Mouse (Mus musculus) embryonic facial prominence, embryonic 13.5 days (tissue): Measurements from ENCODE around the gene Med25. TPM values are rescaled to one million over a fixed set of nuclear protein-coding genes. Genes with fewer than 3 reads are reported as not detected.

Experiments
- ATAC-seq: fragments of 200-750 bp; cut with Nextera tagmentation; 2 replicates; pipeline ENCODE4 v1.8.0; 2017; ENCODE audit warnings: low read depth; ENCODE audit not compliant: insufficient number of reproducible peaks, insufficient read depth, low FRiP score, low TSS enrichment
- H3K27ac ChIP-seq: fragments of 300-500 bp; sonication (generic); 2 replicates; pipeline ENCODE4 v1.5.1; 2015; ENCODE audit warnings: moderate library complexity, mild to moderate bottlenecking, inconsistent platforms
- H3K27me3 ChIP-seq: fragments of 300-500 bp; sonication (generic); 2 replicates; pipeline ENCODE4 v1.6.1; 2015; ENCODE audit warnings: mild to moderate bottlenecking, inconsistent platforms
- H3K36me3 ChIP-seq: fragments of 300-500 bp; sonication (generic); 2 replicates; pipeline ENCODE4 v1.6.1; 2015; ENCODE audit warnings: mild to moderate bottlenecking, inconsistent platforms
- H3K4me1 ChIP-seq: fragments of 300-500 bp; sonication (generic); 2 replicates; pipeline ENCODE4 v1.6.1; 2015; ENCODE audit warnings: inconsistent platforms
- H3K4me2 ChIP-seq: fragments of 300-500 bp; sonication (generic); 2 replicates; pipeline ENCODE4 v1.6.1; 2015; ENCODE audit warnings: moderate library complexity, mild to moderate bottlenecking, inconsistent platforms
- H3K4me3 ChIP-seq: fragments of 300-500 bp; sonication (generic); 2 replicates; pipeline ENCODE4 v1.5.1; 2015; ENCODE audit warnings: mild to moderate bottlenecking, inconsistent platforms
- H3K9ac ChIP-seq: fragments of 300-500 bp; sonication (generic); 2 replicates; pipeline ENCODE4 v1.6.1; 2015; ENCODE audit warnings: mild to moderate bottlenecking, inconsistent platforms
- H3K9me3 ChIP-seq: fragments of 300-500 bp; sonication (generic); 2 replicates; pipeline ENCODE4 v1.6.1; 2016; ENCODE audit warnings: inconsistent platforms
- WGBS: fragments of 180-500 bp; shearing (Covaris S2); methylation state at CpG from one replicate; pipeline ENCODE4 v1.1.7; 2015; ENCODE audit warnings: mixed read lengths; 5-methylcytosine and 5-hydroxymethylcytosine counted together
- polyA plus RNA-seq: library from polyadenylated mRNA; unstranded; fragments of >200 nt; fragmentation: Nextera tagmentation; extraction: Ambion mirVana; gene quantifications from 2 replicates; pipeline ENCODE4 v1.2.1, GENCODE M21; 2015

Gene Med25
- polyA plus RNA-seq, 1 experiment from 2014 or later: 111 TPM

DNA sequence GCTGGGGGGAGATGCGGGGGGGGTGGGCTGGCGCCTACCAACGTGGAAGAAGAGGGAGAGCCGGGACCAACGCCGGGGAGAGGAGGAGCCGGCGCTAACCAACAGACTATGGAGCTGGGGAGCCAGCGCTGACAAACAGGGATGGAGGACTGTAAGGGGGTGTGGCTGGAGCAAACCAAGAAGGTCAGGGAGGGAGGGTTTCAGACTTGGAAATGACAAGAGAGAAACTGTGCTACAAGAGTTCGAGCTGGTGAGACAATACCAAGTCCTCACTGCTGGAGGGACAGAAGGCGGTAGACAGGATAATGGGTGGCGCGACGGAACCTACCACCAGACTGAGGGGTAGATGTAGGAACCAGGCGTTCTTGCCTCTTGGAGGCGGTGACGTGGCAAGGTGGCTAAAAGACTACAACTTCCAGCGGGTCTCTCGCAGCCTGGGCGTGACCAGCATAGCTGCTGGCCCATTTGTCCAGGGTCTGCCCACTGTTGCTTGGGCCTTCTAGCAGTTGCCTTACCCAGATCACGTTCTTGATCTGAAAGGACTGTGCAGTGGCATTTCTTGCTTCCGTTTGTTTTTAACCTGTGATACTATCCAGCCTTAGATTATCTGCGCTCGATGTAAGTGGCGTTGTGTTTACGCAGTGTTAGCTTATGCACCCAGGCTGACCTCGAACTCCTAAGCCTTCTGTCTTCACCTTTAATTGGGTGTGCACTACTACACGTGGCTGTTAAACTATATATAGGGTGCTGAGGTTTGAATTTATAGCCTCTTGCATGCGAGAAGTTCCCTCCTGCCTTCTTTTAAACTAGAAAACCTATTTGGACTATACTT lies 22.6 kb downstream of the Med25 start, which contains the start of gene Ptov1:
TSS of gene Ptov1 (minus strand) at position 92 of the 832 bp plus-strand sequence.
- Histone ChIP-seq H3K9me3 (no peaks in the 10 kb centered on the region), H3K4me3 (peak within 1 kb of the TSS; percentile 92), H3K27me3 (no peaks in the 10 kb centered on the region), H3K27ac (peak within 1 kb of the TSS; percentile 100), H3K4me2 (peak within 1 kb of the TSS; percentile 94), H3K9ac (peak within 1 kb of the TSS; percentile 100), H3K36me3 (peaks cover 18% of the 10 kb centered on the region), H3K4me1 (peaks cover 43% of the 10 kb centered on the region)
- peak; percentile 91 for ATAC-seq
- 7% methylated on average over 29 of the region's 29 CpGs for WGBS

DNA sequence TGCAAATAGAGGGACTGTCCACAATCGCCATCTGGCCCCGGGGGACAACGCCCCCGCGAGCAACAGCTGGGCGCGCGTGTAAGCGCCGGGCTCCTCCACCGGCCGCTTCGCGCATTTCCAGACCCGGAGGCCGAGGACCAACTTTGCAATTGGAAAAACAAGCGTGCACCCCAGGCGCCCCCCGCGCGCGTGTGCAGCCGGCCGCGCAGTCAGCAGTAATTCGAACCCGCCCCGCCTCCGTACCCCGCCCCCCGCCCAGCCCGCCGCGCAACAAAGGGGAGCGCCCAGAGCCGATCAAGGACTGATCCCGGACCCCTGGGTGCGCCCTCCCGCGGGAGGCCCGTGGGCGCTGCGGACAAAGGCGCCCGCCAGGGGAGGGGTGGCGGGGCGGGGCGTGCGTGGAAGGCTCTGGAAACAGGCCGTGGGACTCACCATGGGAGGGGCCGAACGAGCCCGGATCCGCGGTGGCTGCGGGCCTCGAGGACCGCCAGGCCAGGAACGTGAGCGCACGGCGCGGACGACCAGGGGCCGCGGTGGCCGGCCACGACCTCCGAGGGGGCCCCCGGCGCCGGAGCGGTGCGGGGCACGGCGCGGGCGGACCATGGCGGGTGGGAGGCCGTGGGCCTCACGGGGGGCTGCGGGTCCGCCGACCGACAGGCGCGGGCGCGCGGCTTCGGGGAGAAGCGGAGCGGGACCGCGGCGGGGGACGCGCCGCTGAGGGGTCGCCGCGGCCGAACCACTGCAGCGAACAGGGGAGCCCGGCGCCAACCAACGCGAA lies 23.4 kb downstream of the Med25 start:
- under 1% methylated on average over 100 of the region's 108 CpGs for WGBS
- peaks cover 26% of the 10 kb centered on the region for H3K36me3 ChIP-seq
- H3K9ac ChIP-seq: peak overlapping the region; percentile 100
- peak overlapping the region; percentile 94 for H3K4me2 ChIP-seq
- no peaks in the 10 kb centered on the region for H3K27me3 ChIP-seq
- H3K4me1 ChIP-seq: peaks cover 43% of the 10 kb centered on the region
- H3K27ac ChIP-seq: peak overlapping the region; percentile 100
- ATAC-seq: peak; percentile 65
- no peaks in the 10 kb centered on the region for H3K9me3 ChIP-seq
- peak overlapping the region; percentile 92 for H3K4me3 ChIP-seq

DNA sequence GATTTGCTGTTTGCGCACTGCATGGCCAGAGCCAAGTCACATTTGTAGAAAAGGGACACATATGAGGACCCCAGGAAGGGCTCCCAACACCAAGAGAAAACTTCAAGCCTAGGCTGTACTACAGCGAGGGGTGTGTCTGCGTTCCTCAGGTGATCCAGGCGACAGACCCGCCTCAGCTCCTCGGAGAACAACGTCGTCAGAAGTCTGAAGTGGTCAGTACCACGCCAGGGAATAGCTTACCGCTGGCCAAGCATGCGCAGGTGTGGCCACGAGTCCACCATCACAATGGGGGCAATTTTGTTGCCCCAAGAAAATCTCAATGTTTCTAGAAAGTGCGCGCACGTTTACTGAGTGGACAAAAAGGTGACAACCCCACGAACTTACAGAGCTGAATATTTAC lies 24.0 kb downstream of the Med25 start:
- Histone ChIP-seq H3K4me2 (peak overlapping the region; percentile 94), H3K27ac (peak overlapping the region; percentile 100), H3K4me3 (peak overlapping the region; percentile 92), H3K27me3 (no peaks in the 10 kb centered on the region), H3K9ac (peak overlapping the region; percentile 100), H3K4me1 (peaks cover 43% of the 10 kb centered on the region), H3K36me3 (peaks cover 32% of the 10 kb centered on the region), H3K9me3 (no peaks in the 10 kb centered on the region)
- no peak for ATAC-seq
- WGBS: 5% methylated on average over 16 of the region's 16 CpGs

DNA sequence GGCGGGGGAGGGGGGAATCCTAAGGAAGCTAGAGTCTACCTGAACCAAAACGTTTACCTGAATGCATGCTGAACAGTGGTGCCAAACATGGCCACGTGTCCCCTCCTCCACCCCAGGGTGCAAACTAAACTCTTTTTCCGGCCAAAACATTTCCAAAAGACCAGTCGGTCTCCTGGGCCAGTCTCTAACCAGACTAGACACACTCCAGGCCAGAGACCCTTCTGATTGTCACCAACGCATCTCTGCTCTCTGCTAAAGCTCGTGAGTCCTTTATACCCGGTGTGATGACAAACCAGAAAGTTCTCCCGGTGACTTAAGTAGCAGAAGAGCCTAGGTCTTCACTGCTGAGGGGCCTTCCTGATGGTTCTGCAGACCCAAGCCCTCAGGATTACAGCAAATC lies 24.7 kb downstream of the Med25 start:
- Histone ChIP-seq H3K9ac (peak overlapping the region; percentile 100), H3K4me1 (peaks cover 43% of the 10 kb centered on the region), H3K27ac (peak overlapping the region; percentile 100), H3K9me3 (no peaks in the 10 kb centered on the region), H3K27me3 (no peaks in the 10 kb centered on the region), H3K4me2 (peak overlapping the region; percentile 94), H3K4me3 (peak overlapping the region; percentile 92), H3K36me3 (peaks cover 39% of the 10 kb centered on the region)
- 43% methylated on average over 9 of the region's 9 CpGs for WGBS
- no peak for ATAC-seq

DNA sequence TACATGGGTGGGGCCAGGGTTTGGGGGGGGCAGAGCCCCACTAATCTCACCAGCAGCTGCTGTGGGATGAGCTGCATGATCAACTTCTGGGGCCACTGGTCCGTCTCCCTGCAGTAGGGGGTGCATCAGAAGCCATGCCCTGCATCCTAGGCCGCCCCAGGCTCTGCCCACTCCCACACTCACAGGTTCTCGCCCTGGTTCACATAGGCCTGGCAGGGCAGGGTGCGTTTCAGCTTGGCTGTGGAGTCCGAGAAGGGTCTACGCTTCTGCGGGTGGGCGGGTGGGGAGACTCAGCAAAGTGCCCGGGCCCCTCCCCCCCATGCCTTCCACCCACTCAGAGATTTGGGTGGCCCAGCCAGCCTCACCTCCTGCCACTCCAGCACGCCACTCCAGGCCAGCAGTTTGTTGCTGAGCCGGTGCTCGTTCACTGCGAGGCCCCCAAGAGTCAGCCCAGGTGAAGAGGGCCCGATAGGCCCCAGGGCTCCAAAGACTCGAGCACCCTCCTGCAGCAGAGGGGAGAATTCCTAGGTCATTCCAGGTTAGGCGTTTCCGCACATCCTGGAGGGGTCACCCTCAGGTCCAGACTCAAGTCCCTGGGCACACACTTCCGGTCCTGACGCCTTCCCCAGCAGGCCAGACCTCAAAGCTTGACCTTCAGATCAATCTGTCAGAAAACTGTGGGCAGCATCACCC lies 25.4 kb downstream of the Med25 start:
- Histone ChIP-seq H3K4me1 (peaks cover 43% of the 10 kb centered on the region), H3K36me3 (peaks cover 45% of the 10 kb centered on the region), H3K27ac (peak overlapping the region; percentile 100; the same call in 1 of the 2 replicates), H3K9me3 (no peaks in the 10 kb centered on the region), H3K4me3 (peak overlapping the region; percentile 92), H3K9ac (peak overlapping the region; percentile 100), H3K4me2 (peak overlapping the region; percentile 94), H3K27me3 (no peaks in the 10 kb centered on the region)
- ATAC-seq: no peak
- 67% methylated on average over 19 of the region's 19 CpGs for WGBS

DNA sequence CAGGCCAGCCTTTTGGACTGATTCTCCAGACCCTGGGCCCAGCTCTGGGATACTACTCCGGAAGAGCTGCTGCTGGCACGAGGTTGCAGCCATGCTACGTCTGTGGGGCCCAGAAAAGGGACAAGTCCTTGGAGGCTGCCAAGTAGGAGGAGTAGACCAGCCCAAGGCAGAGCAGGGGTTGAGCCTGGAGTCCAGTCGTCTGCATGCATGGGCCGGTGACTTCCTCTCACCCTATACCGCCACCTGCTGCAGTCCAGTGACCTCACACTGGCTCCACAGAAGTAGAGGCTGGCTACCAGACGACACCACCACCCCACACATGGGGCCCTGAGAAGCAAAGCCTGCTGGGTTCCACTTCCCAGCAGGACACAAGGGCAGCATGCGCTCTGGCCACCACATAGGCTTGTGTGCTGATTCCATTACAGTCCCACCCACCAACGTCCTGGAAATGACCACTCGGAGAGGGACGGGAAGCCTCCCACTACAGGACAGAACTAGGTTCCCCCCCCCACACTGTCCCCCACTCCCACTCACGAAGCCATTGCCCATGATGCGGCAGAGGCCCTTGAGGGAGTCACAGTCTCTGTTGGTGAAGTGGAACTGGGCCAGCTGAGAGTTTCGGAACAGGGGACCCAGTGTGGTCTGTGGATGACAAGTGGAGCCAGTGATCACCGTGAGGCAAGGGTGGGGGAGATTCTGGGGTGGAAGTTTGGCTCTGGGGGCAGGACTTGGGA lies 26.1 kb downstream of the Med25 start:
- ATAC-seq: no peak
- peak overlapping the region; percentile 94 for H3K4me2 ChIP-seq

DNA sequence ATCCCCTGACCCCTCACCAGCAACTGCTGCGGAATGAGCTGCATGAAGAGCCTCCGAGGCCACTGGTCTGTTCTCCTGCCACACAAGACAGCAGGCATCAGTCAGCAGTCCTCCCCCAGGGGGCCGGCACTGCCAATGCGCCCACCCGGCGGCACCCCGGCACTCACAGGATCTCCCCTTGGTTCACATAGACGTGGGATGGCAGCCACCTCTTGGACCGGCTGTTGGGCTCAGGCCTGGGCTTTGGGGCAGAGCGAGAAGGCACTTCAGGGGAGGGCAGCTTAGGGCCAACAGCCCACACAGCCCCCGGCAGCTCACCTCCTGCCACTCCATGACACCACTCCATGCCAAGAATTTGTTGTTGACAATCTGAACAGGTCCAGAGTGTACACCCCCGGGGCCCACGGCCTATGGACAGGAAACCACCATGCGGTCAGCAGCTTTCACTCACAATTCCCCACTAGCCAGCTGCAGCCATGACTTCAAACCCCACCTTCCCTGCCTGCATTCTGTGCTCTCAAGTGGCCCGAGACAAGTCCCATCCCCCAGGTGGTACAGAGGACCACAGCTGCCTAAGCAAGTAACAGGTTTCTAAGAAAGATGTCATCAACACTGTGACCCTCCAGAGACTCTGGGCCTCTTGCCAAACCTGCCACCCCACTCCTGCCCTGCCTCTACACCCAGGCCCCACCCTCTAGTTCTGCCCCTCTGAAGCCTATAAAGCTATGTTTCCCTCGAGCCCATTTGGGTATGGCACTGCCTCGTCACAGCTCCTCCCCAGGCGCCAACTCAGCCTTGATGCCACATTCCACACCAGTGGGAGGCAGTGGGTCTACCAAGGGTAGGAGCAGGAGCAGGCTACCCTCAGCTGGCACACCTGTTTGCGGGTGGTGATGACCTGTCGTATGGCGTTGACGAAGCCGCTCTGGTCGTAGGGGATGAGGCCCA lies 27.6 kb downstream of the Med25 start:
- WGBS: 82% methylated on average over 24 of the region's 24 CpGs

More for the DNA sequence above, 26.1 kb downstream of the Med25 start:
- Histone ChIP-seq H3K4me1 (peaks cover 43% of the 10 kb centered on the region), H3K9ac (peak overlapping the region; percentile 64), H3K4me3 (peak overlapping the region; percentile 92), H3K36me3 (peaks cover 52% of the 10 kb centered on the region), H3K27ac (peak overlapping the region; percentile 100; the same call in 1 of the 2 replicates), H3K9me3 (no peaks in the 10 kb centered on the region), H3K27me3 (no peaks in the 10 kb centered on the region)
- WGBS: 57% methylated on average over 15 of the region's 15 CpGs

DNA sequence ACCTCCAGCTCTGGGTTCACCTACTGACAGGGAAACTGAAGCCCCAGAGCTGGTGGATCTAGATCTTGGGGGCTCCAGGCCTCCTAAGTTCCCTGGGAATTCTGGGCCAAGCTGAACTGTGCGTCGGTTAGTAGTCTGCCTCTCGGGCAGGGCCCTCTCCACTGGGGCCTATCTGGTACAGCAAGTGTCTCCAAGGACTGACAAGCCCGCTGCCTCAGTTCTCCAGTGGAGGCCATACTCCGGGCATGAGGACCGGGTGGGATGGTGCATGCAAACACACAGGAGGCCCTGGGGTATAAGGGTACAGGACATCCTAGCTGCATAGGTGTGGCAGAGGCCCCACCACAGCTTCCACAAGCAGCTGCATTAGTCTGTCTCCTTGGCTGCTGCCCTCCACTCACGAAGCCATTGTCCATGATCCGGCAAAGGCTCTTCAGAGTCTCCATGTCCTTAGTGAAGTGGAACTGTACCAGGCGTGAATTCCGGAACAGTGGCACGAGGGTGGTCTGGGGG lies 28.5 kb downstream of the Med25 start:
- peaks cover 59% of the 10 kb centered on the region for H3K36me3 ChIP-seq
- ATAC-seq: no peak
- H3K4me3 ChIP-seq: no peak overlapping the region
- H3K4me2 ChIP-seq: no peak overlapping the region
- no peaks in the 10 kb centered on the region for H3K9me3 ChIP-seq
- peaks cover 45% of the 10 kb centered on the region for H3K4me1 ChIP-seq
- no peak overlapping the region for H3K27ac ChIP-seq
- WGBS: 86% methylated on average over 11 of the region's 11 CpGs
- no peak overlapping the region for H3K9ac ChIP-seq
- H3K27me3 ChIP-seq: no peaks in the 10 kb centered on the region

More for the DNA sequence above, 27.6 kb downstream of the Med25 start:
- Histone ChIP-seq H3K4me2 (no peak overlapping the region), H3K4me1 (peaks cover 45% of the 10 kb centered on the region), H3K27ac (peak overlapping the region; percentile 100; the same call in 1 of the 2 replicates), H3K9me3 (no peaks in the 10 kb centered on the region), H3K36me3 (peaks cover 59% of the 10 kb centered on the region), H3K4me3 (no peak overlapping the region), H3K27me3 (no peaks in the 10 kb centered on the region), H3K9ac (no peak overlapping the region)
- no peak for ATAC-seq

DNA sequence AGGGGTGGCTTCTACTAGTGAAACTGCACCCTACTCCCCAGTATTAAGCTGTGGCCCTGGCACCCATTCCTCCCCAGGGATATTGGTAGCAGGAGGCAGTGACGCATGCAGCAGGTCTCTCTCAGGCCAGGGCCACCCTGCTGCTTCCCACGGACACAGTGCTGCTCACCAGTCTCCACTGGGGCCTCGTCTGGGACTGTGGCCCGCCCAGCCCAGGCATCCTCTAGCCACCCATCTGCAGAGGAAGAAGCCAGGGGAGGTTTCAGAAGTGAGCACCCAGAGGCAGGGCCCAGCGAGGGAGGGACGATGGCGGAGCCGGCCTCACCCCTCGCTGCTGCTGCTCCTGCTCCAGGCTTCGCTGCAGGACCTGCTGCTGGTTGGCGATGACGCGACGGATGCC lies 29.3 kb downstream of the Med25 start:
- H3K36me3 ChIP-seq: peaks cover 59% of the 10 kb centered on the region

DNA sequence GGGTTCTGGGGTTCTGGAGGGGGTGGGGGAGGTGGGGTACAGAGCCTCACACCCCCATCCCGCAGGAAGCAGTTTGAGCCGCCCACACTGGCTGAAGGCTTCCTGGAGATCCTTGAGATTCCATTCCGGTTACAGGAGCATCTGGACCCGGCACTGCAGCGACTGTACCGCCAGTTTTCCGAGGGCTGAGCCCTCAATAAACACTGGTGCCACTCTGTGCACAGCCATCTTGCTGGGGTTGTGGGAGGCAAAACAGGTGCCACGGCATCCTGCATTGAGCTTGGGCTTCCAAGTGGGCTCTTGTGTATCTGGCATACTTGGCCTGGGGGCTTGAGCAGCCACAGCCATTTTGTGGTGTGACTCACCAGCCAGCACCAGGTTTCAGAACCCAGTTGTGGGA lies 30.1 kb downstream of the Med25 start:
- H3K9me3 ChIP-seq: no peaks in the 10 kb centered on the region
- WGBS: 83% methylated on average over 8 of the region's 8 CpGs
- H3K4me3 ChIP-seq: no peak overlapping the region
- no peak overlapping the region for H3K27ac ChIP-seq
- ATAC-seq: no peak
- peaks cover 59% of the 10 kb centered on the region for H3K36me3 ChIP-seq
- H3K4me1 ChIP-seq: peaks cover 47% of the 10 kb centered on the region
- H3K9ac ChIP-seq: no peak overlapping the region
- no peaks in the 10 kb centered on the region for H3K27me3 ChIP-seq
- no peak overlapping the region for H3K4me2 ChIP-seq

More for the DNA sequence above, 29.3 kb downstream of the Med25 start:
- WGBS: 88% methylated on average over 14 of the region's 14 CpGs
- Histone ChIP-seq H3K27ac (0 out of 2 replicates have a peak overlapping the region, but pooled peaks have one; percentile 11), H3K4me1 (peaks cover 47% of the 10 kb centered on the region), H3K4me2 (no peak overlapping the region), H3K27me3 (no peaks in the 10 kb centered on the region), H3K4me3 (no peak overlapping the region), H3K9me3 (no peaks in the 10 kb centered on the region), H3K9ac (no peak overlapping the region)
- no peak for ATAC-seq
